Mouse (Mus musculus) neural tube, embryonic 10.5 days (tissue): ENCODE results near the gene Lfng.
A peak's percentile ranks its signal among the peaks of the same experiment; 100 is the strongest.

Source experiments
- DNase-seq: peaks from one replicate; pipeline ENCODE4 v3.0.0-alpha.2; 2017; ENCODE audit warnings: low spot score; ENCODE audit errors: extremely low spot score

Lfng gene

DNA sequence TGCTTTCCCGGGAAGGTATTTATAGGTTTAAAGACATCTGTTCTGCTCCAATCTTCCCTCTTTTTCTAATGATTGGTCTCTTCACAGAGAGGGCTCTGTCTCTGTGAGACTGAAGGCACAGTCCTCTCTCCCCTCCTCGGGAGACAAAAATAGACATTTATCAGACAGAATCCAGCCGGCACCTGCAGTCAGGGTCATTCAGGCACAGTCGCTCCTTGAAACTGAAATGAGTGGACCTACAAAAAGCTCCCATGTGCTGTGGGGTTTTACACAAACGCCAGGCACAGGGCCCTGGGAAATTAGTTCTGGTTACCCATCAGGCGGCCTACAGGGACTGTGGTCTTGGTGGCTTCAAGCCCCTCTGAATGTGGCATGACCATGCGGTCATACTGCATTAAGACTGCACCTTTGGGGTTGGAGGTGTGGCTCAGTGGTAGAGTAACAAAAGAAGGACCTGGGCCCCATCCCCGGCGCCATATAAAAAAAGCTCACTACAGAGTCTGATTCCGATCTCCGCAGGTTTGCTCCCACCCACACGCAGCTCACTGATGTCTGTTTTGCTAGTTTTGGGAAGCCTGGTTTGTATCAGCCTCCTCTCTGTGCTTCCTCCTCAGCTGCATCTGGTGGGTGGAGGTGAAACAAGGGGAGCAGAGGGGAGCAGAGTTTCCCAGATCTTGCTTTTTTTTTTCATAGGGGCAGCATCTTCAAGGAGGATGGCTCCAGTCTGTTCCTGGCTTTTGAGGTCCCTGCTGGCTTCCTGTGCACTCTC, 54.9 kb downstream of the Lfng start:
- DNase-seq, result no peak

DNA sequence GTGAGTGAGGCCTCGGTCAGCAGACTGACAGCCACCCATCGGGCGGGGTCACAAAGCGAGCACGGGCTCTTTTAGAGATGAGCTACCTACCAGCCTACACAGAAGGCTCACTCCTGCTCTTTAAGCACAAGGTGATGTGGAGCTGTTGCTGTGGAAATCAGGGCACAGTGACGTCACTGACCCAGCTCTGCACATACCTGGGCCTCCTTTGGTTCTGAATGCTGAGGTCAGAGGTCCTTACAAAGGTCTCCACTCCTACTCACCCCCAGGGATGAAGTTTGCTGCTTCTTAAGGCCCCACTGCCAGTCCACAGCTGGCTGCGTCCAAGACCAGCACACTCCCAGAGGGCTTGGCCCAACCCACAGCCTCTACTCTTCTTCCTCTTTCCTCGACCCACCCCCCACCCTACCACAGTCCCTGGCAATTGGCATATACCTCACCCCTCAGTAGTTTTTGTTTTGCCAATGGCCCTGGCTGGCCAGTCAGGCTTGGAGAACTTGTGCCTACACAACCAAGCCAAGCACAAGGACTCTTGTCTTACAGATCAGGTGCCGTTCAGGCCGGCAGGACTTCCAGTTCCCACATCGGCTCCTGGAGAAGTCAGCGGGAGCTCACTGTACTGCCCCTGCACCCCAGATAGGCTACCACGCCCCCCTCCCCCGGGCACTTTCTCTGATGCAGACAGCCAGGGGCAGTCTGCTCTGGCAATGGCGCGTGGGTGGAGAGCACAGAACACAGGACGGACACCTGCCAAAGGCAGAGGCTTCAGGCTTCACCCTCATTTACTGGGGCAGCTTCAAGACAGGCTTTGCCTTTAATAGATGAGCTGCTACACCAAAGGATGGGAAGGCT, 55.8 kb downstream of the Lfng start:
- no peak for DNase-seq

DNA sequence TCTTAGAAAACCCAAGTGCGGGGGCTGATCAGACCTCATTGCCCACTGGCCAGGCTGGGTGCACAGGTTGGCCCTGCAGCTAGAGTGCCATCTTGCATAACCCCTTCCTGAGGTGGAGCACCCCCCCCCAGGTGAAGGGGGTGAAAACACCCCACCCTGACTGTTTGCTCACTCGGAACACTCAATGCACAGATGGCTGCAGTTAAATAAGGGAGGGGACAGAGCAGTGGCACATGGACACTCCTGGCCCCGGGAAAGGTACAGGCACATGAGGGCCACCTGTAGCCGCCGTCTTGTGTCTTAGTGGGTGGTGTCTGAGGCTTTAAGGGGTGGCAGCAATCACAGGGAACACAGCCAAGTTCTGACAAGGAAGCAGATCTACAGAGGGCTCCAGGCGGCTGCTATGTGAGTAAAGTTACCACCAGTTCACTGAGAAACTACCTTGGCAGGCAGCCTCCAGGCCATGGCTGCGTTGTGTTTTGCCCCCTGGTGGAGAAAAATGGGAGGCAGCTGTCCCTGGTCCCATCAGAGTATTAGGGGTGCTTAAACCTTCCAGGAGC, 56.6 kb downstream of the Lfng start:
- DNase-seq, result peak; percentile 45
